Mouse (Mus musculus) olfactory bulb, adult 2 months (tissue): ENCODE data around the gene Idh1.

Source experiments
- CTCF ChIP-seq: fragments of 200-500 bp; IDR thresholded peaks from 2 replicates; pipeline ENCODE4 v1.5.1; 2012; ENCODE audit warnings: low read depth, mild to moderate bottlenecking, low read length, moderate library complexity; ENCODE audit not compliant: insufficient read depth
- POLR2A ChIP-seq: fragments of 200-500 bp; IDR thresholded peaks from 2 replicates; pipeline ENCODE4 v1.6.1; 2012; ENCODE audit warnings: mild to moderate bottlenecking, low read depth, low read length, moderate library complexity; ENCODE audit not compliant: insufficient read depth

GRCm38 (mm10) chr1:65176912-65177311, 9.4 kb downstream of the Idh1 start:
- TF ChIP-seq CTCF, result no peak
- no peak for TF ChIP-seq POLR2A
